Mouse (Mus musculus): ENCODE results near the gene Nppa.

Nppa gene

GRCm38 (mm10) chr4:148051046-148051776 is 50.7 kb downstream of the Nppa start:
- DNase-seq (ENCODE audit: low spot score in 2 of 2): no peak

All from urinary bladder, postnatal 4 days (tissue).